Mouse (Mus musculus) kidney, adult 2 months (tissue): ENCODE results near the gene Irf8.

Experiments used
- CTCF ChIP-seq: fragments of 200-500 bp; conservative IDR thresholded peaks from 2 replicates; pipeline ENCODE4 v1.5.1; 2011; ENCODE audit warnings: low read depth, mild to moderate bottlenecking, control low read depth, low read length, moderate library complexity, mixed read lengths; ENCODE audit not compliant: insufficient read depth, insufficient read length
- POLR2A ChIP-seq: fragments of 200-500 bp; IDR thresholded peaks from one replicate; pipeline ENCODE4 v1.6.1; 2011; ENCODE audit warnings: low read depth, low read length, control low read depth

- TF ChIP-seq CTCF (no peak), POLR2A (no peak)
Measured at GRCm38 (mm10) chr8:120777184-120777583, 41.0 kb downstream of the Irf8 start.
